Mouse (Mus musculus): ENCODE data around the gene Hectd1. TPM values are rescaled to one million over a fixed set of nuclear protein-coding genes. Genes with fewer than 3 reads are reported as not detected.

Hectd1 gene
- polyA plus RNA-seq, 1 experiment from 2014 or later, result 48.4 TPM

DNA sequence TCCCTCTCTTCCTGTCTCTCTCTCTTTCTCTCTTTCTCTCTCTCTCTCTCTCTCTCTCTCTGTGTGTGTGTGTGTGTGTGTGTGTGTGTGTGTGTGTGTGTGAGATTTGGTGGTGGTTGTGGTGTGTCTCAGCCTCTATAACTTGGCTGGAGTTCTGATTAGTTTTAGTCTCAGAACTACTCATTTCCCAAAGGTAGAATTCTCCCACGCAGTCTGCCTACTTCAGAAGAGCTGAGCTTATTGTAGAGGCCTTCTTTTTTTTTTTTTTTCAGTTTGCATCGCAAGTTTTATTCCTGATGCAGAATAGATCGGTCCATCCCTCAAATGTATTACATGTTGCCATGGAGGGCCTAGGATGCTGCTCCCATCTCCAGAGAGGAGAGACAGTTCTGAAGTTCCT lies 119.6 kb downstream of the Hectd1 start:
- no peak overlapping the region for H3K27ac ChIP-seq
- no peak overlapping the region for H3K4me3 ChIP-seq
- H3K36me3 ChIP-seq, result no peaks in the 10 kb centered on the region
- no peaks in the 10 kb centered on the region for H3K9me3 ChIP-seq (replicated peaks)
- no peaks in the 10 kb centered on the region for H3K27me3 ChIP-seq (replicated peaks)
- no peak overlapping the region for H3K4me2 ChIP-seq
- WGBS (ENCODE audit: insufficient replicate concordance), result 70% methylated on average over 3 of the region's 3 CpGs
- no peak for ATAC-seq
- peaks cover 27% of the 10 kb centered on the region for H3K4me1 ChIP-seq
- no peak overlapping the region for H3K9ac ChIP-seq

DNA sequence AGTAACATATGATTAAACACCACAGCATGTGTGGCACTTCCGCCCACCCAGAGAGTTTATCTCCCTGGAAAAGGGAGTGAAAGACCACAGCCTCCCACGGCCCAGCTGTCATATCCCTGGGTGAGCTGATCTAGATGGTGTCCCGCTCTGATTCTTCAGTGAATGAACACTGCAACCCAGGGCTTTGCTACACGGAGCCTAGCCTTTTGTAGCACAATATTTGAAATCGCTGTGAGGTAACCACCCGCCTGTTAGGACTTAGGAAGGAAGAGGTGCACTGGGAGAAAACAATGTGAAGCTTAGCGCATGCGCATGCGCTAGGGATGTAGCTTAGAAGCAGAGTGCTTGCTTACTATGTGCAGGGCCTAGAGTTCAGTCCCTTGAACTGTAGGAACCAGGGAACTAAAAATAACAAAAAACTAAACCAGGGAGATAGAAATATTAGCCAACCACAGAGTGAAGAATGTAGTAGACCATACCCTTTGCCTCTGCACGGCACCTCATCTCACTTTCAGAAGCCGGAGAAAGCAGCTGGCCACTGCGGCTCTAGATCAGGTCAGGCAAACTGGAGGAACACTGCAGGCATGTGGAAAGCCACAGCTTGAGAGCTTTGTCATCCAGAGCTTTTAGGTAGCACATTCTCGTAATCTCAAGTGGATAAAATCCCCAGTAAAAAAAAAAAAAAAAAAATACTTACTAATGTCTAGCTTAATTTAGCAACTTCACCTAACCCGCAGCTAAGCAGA lies 120.2 kb downstream of the Hectd1 start:
- no peak overlapping the region for H3K4me2 ChIP-seq

DNA sequence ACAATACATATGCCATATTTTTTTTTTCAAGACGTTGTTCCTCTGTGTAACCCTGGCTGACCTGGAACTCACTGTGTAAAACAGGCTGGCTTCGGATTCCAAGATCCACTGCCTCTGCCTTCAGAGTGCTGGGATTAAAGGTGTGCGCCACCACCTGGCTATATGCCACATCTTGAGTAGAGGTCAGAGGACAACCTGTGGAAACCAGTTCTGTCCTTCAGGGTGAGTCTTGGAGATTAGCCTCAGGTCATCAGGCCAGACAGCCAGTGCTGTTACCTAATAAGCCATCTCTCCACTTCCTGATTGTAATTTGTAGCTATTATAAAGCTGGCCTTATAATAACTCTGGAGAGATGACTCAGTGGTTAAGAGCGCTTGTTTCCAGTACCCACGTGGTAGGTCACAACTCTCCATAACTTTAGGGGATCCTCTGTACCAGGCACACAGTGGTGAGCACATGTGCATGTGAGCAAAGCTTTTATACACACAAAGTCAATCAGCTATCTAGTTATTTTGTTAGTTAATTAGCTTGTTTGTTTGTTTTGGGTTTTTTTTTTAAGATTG lies 122.6 kb downstream of the Hectd1 start:
- WGBS (ENCODE audit: insufficient replicate concordance), result 87% methylated on average over 5 of the region's 5 CpGs
- peaks cover 27% of the 10 kb centered on the region for H3K4me1 ChIP-seq

More for the DNA sequence above, 120.2 kb downstream of the Hectd1 start:
- Histone ChIP-seq H3K27ac (no peak overlapping the region), H3K9ac (no peak overlapping the region), H3K4me3 (no peak overlapping the region), H3K4me1 (peaks cover 27% of the 10 kb centered on the region), H3K36me3 (no peaks in the 10 kb centered on the region), H3K27me3 (replicated peaks) (no peaks in the 10 kb centered on the region), H3K9me3 (replicated peaks) (no peaks in the 10 kb centered on the region)
- 64% methylated on average over 14 of the region's 14 CpGs for WGBS (ENCODE audit: insufficient replicate concordance)
- ATAC-seq, result no peak

DNA sequence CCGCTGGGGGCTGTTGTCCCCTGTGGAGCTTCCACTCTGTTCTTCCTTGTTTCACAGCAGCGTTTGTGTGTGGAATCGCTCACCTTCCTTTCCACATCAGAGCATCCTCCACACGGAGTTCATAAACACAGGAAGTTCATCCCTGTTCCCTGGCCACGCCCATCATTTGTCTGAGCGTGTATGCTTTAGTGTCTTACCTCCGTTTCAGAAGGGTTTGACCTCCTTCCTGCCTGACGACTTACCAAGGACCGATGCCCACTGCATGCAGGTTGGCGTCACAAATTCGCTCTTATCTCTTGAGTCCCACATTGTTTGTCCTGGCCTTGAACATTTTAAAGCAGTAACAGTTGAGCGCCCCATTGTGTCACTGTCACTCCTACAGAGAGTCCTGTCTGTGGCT lies 123.6 kb downstream of the Hectd1 start:
- H3K4me3 ChIP-seq, result no peak overlapping the region
- 52% methylated on average over 12 of the region's 12 CpGs for WGBS (ENCODE audit: insufficient replicate concordance)
- ATAC-seq, result no peak

More for the DNA sequence above, 122.6 kb downstream of the Hectd1 start:
- no peak overlapping the region for H3K4me2 ChIP-seq
- ATAC-seq, result no peak
- no peak overlapping the region for H3K27ac ChIP-seq
- peaks cover 4% of the 10 kb centered on the region for H3K9me3 ChIP-seq (replicated peaks)
- no peaks in the 10 kb centered on the region for H3K27me3 ChIP-seq (replicated peaks)
- H3K36me3 ChIP-seq, result peaks cover 3% of the 10 kb centered on the region; the same call in 1 of the 2 replicates
- no peak overlapping the region for H3K9ac ChIP-seq
- H3K4me3 ChIP-seq, result no peak overlapping the region

DNA sequence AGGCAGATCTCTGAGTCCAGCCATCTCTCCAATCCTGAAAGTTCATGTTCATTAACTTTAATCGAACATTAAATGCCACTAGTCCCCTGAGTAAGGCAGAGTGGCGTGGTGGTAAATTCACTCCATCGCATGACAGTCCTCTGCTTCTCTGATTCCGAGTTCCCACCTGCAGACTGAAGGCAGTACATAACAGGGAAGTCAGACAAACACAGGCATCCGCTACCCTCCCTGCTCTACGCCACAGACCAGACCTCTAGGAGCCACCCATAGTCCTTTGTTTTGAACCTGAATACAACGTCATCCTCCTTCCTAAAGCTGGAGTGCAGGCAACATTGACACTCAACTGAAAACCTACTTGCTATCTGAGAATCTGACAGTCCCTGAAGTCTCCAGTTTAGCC lies 124.8 kb downstream of the Hectd1 start:
- Histone ChIP-seq H3K9ac (no peak overlapping the region), H3K27me3 (replicated peaks) (no peaks in the 10 kb centered on the region), H3K4me2 (no peak overlapping the region), H3K27ac (no peak overlapping the region), H3K4me3 (no peak overlapping the region), H3K4me1 (peaks cover 32% of the 10 kb centered on the region), H3K36me3 (peaks cover 5% of the 10 kb centered on the region; the same call in 1 of the 2 replicates), H3K9me3 (replicated peaks) (peaks cover 5% of the 10 kb centered on the region)
- WGBS (ENCODE audit: insufficient replicate concordance), result 66% methylated on average over 7 of the region's 7 CpGs
- no peak for ATAC-seq

More for the DNA sequence above, 123.6 kb downstream of the Hectd1 start:
- H3K9me3 ChIP-seq (replicated peaks), result peaks cover 5% of the 10 kb centered on the region
- no peaks in the 10 kb centered on the region for H3K27me3 ChIP-seq (replicated peaks)
- no peak overlapping the region for H3K27ac ChIP-seq
- H3K36me3 ChIP-seq, result peaks cover 5% of the 10 kb centered on the region; the same call in 1 of the 2 replicates
- no peak overlapping the region for H3K4me2 ChIP-seq
- H3K4me1 ChIP-seq, result peaks cover 28% of the 10 kb centered on the region
- H3K9ac ChIP-seq, result no peak overlapping the region

DNA sequence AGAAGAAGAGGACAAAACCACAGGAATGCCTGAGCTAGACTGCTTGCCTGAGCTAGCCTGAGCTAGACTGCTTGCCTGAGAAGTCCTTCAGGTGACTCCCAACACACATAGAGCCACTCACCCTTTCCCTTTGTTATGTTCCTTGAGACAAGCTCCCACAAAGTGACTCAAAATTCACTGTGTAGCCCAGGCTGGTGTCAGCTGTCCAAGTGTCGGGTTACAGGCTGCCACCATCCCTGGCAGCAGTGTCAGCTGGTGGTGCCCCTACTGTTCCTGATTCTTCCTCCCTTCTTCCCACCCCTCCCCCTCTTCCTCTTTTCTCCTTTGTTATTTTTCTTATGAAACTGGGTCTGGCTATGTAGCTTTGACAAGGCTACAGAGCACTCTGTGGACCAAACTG lies 125.5 kb downstream of the Hectd1 start:
- Histone ChIP-seq H3K27me3 (replicated peaks) (no peaks in the 10 kb centered on the region), H3K9ac (no peak overlapping the region), H3K36me3 (peaks cover 5% of the 10 kb centered on the region; the same call in 1 of the 2 replicates), H3K4me3 (no peak overlapping the region), H3K4me1 (peaks cover 32% of the 10 kb centered on the region), H3K9me3 (replicated peaks) (peaks cover 5% of the 10 kb centered on the region), H3K27ac (no peak overlapping the region), H3K4me2 (no peak overlapping the region)
- no peak for ATAC-seq
- 48% methylated on average over 1 of the region's 1 CpGs for WGBS (ENCODE audit: insufficient replicate concordance)

DNA sequence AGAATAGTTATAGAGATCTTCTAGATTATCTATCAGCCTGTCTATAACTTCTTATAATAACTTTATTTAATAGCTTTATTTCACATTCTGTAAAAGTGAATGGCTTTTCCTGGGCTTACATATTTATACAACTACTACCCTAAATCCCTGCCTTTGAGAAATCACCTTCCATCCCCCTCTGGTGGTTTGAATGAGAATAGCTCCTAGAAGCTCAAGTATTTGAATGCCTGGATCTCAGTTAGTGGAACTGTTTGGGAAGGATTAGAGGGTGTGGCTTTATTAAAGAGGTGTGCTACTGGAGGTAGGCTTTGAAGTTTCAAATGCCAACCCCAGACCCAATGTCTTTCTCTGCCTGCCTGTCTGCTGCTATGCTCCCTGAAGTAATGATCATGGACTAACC lies 127.6 kb downstream of the Hectd1 start:
- Histone ChIP-seq H3K9me3 (replicated peaks) (peaks cover 5% of the 10 kb centered on the region), H3K27ac (no peak overlapping the region), H3K27me3 (replicated peaks) (no peaks in the 10 kb centered on the region), H3K36me3 (peaks cover 5% of the 10 kb centered on the region; the same call in 1 of the 2 replicates), H3K4me3 (no peak overlapping the region), H3K4me2 (no peak overlapping the region), H3K9ac (no peak overlapping the region), H3K4me1 (peaks cover 31% of the 10 kb centered on the region)
- no peak for ATAC-seq

DNA sequence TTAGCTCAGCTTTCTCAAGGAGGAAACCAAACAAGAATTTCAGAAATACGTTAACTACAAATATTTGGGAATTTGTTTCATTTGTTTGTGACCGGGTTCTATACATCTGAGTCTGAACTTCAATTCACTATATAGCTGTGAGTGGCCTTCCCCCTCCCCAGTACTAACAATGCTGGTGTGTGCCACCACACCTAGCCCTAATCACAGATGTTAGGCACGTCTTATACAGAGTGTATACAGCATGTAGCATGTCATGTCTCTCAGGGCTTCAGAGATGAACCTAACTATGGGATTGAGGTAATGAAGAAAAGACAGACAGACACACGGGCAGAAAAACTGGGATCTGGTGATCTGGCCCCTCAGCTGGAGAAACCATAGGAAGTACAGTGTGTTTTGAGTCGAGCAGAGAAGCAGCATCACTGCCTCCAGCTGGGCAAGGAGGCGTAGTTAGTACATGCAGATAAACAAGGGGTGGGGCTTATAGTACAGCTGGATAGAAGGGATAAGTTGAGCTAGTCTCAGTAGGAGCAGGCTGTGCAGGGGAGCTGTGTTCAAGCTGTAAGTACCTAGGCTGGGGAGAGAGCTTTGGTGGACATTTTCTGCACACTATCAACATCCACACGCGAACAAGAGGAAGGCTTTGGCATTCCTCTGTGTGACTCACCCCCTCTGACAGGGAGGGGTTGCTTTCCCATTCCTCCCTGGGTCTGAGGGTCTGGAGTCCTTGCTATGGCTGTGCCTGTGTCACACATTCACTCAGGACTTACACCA lies 129.5 kb downstream of the Hectd1 start:
- H3K27ac ChIP-seq, result peak overlapping the region; percentile 97
- 35% methylated on average over 8 of the region's 8 CpGs for WGBS (ENCODE audit: insufficient replicate concordance)
- peaks cover 5% of the 10 kb centered on the region; the same call in 1 of the 2 replicates for H3K36me3 ChIP-seq
- no peaks in the 10 kb centered on the region for H3K27me3 ChIP-seq (replicated peaks)
- peak; percentile 100 for ATAC-seq
- peaks cover 34% of the 10 kb centered on the region for H3K4me1 ChIP-seq
- H3K4me3 ChIP-seq, result peak overlapping the region; percentile 43
- H3K4me2 ChIP-seq, result peak overlapping the region; percentile 69
- H3K9ac ChIP-seq, result peak overlapping the region; percentile 67
- H3K9me3 ChIP-seq (replicated peaks), result peaks cover 5% of the 10 kb centered on the region

DNA sequence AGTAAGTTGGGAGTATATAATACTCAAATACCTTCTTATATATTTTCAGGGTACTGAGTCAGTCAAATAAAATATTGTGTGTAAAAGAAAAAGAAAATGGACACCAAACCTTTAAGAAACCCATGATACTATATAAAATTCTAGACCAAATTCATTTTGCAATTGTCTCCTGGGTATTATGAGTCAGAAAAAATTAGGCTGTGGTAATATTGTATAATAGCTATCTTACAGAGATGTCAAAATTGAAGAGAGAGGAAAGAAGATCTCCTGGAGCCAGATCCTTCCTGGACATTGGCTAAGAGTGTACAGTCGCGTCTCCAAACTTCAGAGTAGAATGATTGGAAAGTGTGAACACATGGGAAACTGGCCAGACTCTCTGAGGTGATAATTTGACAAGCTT lies 133.2 kb downstream of the Hectd1 start:
- H3K9ac ChIP-seq, result no peak overlapping the region
- no peaks in the 10 kb centered on the region for H3K9me3 ChIP-seq (replicated peaks)
- no peak overlapping the region for H3K4me2 ChIP-seq
- H3K4me1 ChIP-seq, result peaks cover 52% of the 10 kb centered on the region
- ATAC-seq, result no peak
- no peaks in the 10 kb centered on the region for H3K36me3 ChIP-seq
- no peak overlapping the region for H3K27ac ChIP-seq
- no peak overlapping the region for H3K4me3 ChIP-seq
- H3K27me3 ChIP-seq (replicated peaks), result no peaks in the 10 kb centered on the region
- 74% methylated on average over 2 of the region's 2 CpGs for WGBS (ENCODE audit: insufficient replicate concordance)

DNA sequence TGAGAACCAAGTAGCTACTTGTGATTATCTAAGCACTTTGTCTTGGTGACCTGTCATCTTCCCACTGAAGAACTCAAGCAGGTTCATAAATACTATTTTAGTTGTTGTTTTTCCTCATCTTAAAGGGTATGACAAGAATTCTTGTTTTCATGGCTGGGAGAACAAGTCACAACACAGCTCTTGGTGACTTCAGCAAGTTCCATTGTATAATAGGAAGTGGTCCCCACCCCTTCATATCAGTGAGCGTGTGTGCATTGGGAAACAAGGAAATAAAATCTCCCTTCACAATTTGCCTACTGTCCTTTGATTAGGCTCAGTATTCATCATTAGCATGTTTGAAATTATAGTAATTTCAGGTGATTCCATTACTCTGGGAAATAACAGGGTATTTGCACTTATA lies 134.4 kb downstream of the Hectd1 start:
- Histone ChIP-seq H3K4me3 (no peak overlapping the region), H3K9ac (no peak overlapping the region), H3K27me3 (replicated peaks) (no peaks in the 10 kb centered on the region), H3K36me3 (no peaks in the 10 kb centered on the region), H3K4me2 (no peak overlapping the region), H3K4me1 (peaks cover 42% of the 10 kb centered on the region), H3K9me3 (replicated peaks) (no peaks in the 10 kb centered on the region), H3K27ac (0 out of 2 replicates have a peak overlapping the region, but pooled peaks have one; percentile 4)
- ATAC-seq, result no peak
- WGBS (ENCODE audit: insufficient replicate concordance), result 39% methylated on average over 1 of the region's 1 CpGs

DNA sequence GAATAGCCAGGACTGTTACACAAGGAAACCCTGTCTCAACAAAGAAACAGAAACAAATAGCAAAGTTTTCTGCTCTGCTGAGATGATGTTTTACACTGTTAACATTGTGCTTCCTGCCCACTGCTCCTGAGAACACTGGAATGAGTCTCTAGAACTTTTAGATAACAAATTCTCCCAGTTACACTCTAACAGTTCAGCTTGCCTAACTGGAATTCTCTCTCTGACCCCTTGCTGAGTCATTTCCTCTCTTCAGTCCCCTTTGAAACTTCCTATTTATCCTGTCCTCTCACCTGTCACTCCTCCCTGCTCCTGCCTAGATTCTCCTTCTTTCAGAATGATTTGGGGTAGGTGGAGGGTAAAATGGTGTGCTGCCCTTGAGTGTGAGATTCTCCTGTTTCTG lies 135.2 kb downstream of the Hectd1 start:
- Histone ChIP-seq H3K27ac (peak overlapping the region; percentile 78), H3K9ac (no peak overlapping the region), H3K9me3 (replicated peaks) (no peaks in the 10 kb centered on the region), H3K4me3 (no peak overlapping the region), H3K27me3 (replicated peaks) (no peaks in the 10 kb centered on the region), H3K36me3 (no peaks in the 10 kb centered on the region), H3K4me1 (peaks cover 41% of the 10 kb centered on the region), H3K4me2 (peak overlapping the region; percentile 10; the same call in 1 of the 2 replicates)
- no peak for ATAC-seq

Data from liver, embryonic 12.5 days (tissue).